Mouse (Mus musculus) frontal cortex, adult 2 months (tissue): ENCODE results near the gene Mepce. TPM values are rescaled to one million over a fixed set of nuclear protein-coding genes. Genes with fewer than 3 reads are reported as not detected.
A peak's percentile ranks its signal among the peaks of the same experiment; 100 is the strongest.
"Not testable (repeated sequence)": the region's sequence is repeated elsewhere in the genome, so short reads cannot be mapped to it uniquely, and the experiment has no call there.

Source experiments
- DNase-seq, 2 experiments: peaks; one replicate each; pipeline ENCODE4 v3.0.0; 2022; ENCODE audit warnings: low spot score in 1 of 2; ENCODE audit errors: extremely low spot score in 1 of 2
- polyA plus RNA-seq: library from polyadenylated mRNA; depleted of rRNA; stranded (reverse); fragments of >200 nt; gene quantifications from 2 replicates; pipeline ENCODE4 v1.2.3, GENCODE M21; 2012; rRNA removed

Mepce gene
- 39.1 and 42.6 TPM in 2 replicates for polyA plus RNA-seq

DNA sequence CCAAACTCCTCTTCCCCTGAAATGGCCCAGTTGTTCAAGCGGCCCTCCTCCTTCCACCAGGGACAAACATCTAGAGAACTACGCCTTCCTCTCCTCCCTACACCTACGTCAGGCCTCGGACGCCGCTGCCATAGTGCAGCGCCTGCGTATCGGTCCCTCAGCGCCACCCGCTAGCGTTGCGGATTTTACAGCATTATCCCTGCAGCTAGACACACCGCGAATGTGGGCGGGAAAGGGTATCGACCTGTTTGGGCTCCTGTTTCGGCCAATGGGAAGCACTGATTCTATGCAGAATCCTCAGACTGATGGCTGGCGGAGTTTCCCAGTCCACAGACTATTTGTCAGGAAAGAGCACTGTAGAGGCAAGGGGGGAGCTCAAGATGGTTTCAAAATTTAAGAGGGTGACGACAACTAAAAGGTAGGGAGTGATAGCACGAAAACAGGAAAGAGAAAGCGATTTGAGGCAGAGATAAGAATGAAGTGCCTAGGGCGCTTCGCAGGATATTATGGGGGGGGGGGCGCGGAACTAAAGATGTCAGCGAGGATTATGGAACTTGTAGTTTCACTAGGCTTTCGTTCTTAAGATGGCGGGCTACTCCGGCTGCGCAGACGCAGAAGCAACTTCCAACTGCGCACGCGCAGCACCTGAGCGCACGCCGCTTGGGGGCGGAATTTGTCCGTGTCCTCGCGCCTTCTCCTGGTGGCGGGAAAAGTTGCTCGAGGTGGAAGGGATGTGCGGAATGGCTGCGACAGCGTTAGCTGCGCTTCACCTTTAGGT, at the start of gene Mepce, which contains the start of gene Zcwpw1:
TSS of gene Mepce (minus strand) at position 505 of the 778 bp plus-strand sequence.
TSS of gene Zcwpw1 (plus strand) at position 648 of the 778 bp plus-strand sequence.
- peak; percentile 90 to 98 for DNase-seq

DNA sequence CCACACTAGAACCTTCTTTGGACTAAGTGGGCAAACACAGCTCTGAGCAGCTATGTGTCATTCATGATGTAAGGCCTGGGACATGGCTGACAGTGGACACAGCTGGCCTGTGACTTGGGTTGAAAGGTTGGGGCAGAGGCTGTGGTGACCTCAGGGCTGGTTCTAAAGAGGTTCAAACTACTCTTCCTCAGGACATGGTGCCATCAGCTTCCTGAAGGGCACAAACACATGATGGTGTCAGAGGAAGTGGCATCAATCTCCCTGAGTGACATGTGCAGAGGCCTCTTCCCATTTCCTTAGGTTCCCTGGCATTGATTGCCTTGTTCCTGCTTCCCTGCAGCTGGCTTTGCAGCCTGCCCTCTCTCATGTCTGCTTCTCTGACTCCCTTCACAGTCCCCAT, 49.7 kb upstream of the Mepce start:
- not testable (repeated sequence) for DNase-seq

DNA sequence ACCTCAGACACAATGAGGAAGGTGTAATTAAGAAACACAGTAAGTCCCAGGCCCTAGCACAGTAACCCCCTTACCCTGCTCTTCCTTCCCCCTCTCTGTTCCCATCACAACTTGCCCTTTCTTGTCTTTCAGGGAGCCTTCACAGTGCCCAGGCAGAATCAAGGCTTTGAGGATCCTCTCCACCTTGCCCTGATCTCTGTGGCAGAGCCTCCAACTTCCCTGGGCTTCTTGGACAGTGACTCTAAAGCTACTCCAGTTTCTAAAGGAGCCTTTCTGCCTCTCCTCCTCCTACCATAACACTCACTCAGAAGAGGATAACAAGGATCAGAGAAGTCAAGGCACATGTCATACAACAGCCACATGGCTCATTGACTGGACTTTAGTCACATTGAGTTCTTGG, 49.2 kb upstream of the Mepce start:
- no peak for DNase-seq

DNA sequence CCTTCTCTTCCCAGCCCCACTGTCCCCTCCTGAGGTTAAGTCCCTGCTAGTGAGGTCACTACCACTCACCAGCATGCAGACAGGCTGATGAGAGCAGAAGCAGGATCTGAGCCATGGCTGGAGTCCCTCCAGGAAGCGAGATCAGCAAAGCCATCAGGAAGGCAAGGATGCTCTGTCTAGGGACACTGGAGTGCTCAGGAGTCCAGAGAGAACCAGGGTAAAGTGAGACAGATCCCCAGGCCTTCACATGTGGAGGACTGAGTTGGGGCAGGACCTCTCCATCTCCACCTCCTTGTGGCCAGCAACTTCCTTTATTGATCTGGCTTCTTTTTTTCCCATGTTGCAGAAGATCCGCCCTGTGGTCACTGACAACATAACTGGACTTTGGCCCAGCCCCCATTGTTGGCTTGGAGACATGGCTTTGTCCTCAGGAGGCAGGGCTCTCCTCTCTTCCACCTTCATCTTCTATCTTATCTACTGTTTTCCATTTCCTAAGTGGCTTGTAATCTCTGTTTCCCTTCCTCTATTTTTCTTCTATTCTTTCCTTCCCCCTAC, 48.6 kb upstream of the Mepce start, which contains the start of gene Pilra:
TSS of gene Pilra (minus strand) at position 316 of the 555 bp plus-strand sequence.
- DNase-seq = not testable (repeated sequence)

DNA sequence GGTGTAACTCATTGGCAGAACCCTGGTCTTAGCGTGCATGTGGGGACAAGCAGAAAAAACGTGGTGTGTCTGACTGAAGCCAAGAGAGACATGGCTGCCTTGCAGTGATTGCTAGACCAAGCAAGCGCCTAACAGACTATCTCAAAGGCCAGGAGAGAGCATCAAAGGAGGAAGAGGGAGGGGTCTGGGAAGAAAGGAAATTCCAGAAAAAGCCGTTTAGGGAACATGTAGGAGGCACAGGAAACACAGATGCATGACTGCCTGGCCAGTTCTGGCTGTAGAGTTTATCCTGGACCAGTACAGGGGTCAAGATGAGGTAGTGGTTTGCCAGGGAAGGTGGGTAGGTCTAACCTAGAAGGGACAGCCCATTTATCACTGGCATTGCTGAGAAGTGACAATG, 46.0 kb upstream of the Mepce start:
- DNase-seq = no peak

DNA sequence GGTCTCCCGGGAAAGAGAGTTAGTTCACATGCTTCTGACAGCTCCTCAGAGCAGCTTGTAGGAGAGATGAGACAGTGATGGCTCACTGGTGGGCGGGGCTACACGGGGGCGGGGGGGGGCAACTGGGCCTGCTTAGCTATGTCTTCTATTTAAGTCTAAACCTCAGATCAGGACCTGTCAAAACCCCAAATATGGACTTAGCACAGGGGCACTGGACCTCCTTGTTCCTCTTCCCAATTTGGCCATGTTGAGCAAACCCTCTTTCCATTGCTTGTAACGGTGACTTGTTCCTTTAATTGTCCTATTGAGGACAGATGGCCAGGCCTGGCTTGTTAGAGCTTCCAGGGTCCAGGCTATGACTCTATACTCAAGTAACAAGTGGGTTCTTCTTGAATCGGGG, 44.1 kb upstream of the Mepce start:
- DNase-seq = no peak

DNA sequence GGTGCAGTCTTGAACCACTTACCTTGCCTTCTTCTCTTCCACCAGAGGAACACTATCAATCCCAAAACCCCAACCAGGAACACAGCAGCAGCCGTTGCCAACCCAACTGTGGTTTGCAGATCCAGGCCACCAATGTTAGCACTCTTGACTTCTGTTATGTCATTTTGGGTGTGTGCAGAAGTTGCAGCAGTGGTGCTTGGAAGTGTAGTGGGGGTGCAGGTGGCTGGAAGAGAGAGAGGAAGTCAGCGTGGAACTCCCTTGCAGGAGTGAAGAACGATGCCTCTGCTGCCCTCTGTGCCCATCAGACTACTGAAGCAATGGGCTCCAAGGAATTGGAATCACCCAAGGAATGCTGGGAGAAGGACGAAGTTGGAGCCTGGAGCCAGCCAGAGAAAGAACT, 43.7 kb upstream of the Mepce start:
- DNase-seq = no peak

DNA sequence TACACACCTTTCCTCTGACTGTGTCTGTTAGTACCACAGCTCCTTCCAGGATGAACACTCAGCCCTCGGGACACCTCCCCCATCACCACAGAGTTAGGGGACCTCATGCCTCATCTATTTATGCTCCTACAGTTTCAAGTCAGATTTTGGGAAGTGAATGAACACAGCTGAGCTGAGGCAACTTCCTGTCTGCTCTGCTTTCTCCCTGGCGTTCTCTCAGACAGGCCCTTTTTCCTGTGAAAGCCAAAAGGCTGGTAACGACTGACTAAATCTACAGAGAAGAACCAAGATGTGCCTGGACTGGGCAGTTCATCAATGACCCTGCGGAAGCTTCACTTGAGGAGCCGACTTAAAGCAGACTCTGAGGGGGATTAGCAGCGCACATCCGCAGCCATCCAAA, 42.8 kb upstream of the Mepce start:
- DNase-seq = no peak

DNA sequence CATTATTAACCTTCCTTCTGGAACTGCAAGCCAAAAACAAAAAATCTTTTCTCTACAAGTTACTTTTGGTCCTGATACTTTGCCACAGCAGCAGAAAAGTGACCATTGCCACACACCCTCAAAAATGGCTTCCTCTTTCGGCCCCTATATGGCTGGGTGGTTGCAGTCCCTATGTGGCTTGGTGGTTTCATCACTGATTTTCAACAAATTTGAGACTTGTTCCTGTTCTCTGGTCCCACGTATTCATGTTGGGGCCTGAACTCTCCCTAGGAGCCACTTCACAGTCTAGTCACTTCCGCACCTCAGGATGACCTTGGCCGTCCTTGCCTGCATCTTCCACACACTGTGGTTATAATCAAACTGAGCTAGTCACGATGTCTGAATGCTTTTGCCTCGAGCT, 41.2 kb upstream of the Mepce start:
- no peak for DNase-seq

DNA sequence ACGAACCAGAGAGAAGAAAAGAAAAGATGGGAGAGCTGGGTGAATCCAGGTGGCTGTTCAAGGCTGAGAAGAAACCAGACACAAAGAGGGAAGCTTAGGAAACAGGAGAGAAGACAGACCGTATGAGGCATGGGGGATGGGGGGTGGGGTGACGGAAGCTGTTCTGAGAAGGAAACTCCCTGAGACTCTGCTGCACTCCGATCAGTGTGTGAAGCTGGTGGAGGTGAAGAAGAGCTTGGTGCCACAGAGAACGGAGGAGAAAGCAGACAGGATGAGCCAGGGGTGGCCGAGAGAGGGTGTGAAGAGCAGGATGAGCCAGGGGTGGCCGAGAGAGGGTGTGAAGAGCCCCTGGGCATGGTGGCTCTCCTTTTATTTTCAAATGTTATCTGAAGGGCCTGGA, 39.0 kb upstream of the Mepce start:
- no peak for DNase-seq

DNA sequence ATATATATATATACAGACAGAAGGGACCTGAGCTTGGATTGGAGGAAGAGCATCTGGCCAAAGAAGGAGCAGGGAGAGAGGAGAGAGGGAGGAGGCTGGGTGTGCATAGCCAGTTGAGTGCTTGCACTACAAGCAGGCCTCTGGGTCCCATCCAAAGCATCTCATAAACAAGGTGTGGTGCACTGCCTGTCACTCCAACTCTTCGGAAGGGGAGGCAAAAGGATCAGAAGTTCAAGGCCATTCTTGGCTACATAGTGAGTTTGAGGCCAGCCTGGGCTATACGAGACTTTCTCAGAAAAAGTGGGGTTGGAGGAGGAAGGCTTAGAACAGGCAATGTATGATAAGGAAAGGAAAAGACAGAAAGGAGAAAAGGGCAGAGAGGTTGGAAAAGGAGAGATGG, 38.5 kb upstream of the Mepce start:
- no peak for DNase-seq

DNA sequence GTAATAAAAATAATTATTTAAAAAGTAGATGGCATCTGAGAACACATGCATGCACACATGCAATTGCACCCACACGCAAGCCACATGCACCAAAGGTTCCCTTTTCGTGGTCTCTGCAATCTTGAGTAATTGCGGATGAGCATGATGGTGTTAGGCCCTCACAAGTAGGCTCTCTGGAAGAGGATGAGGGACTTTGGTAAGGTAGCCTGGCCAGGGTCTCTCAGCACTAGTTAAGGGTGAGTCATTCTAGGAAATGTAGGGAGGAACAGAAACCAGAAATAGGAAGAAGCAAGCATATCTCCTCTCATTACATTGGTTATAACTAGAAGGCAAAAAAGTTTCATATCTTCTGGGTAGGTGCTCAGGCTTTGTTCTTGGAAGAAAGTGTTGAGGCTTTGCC, 37.6 kb upstream of the Mepce start:
- DNase-seq = no peak

DNA sequence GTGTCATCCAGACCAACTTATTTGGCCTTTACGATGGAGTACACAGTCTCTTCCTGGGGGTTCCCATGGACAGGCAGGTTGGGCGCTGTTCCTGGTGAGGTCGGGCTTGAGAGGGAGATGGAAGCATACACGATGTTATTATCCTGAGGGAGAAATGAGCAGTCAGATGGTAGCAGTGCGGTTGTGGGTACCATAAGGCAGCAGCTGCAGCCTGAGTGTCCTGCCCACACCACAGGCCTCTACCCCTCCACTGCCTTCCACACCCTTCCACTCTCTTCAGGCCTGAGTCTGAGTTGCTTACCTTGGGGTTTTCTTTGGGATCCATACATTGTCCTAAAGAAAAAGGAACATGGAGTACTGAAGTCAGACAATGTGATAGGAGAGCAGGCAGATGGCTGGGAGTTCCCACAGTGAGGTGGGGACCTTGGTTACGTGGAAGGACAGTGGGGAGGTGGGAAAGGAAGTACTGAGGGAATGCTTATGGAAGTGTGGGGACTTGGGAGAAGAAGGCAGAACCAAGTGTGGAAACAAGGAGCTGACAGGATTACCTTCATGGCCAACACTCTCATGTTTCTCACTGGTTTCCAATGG, 36.1 kb upstream of the Mepce start:
- no peak for DNase-seq

DNA sequence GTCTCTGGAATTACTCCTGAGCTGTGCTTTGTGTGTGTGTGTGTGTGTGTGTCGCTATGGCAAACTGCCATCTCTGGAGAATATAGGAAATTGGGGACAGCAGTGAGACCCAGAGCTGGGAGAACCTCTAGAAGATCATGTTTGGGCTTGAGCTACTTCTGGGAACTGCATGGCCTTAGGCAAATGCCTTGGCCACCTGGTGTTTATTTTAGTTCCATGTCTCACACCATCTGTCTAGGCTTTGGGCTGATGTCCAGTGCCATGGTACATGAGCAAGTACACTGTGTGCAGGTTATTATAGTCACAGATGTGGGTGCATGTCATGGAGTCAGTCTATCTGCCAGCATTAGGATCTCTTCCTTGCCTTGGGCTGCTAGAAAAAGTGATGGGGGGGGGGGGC, 35.1 kb upstream of the Mepce start:
- DNase-seq = no peak

DNA sequence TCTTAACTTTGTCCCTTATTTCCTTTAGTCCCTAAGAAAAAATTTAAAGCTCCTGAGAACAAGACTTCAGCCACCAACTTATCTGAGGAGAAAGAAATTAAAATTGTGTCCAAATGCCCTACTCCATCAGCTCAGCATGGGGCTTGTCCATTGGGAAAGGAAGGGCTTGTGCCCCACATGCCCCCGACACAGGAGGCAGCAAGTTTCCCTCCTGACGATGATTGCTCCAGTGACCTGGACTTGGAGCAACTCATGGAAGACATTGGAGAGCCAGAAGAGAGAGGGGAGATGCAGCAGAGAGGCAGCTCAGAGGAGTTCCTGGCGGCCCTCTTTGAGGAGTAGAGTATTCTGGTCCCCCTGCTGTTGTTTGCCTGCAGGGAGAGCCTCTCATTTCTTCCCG, 34.7 kb upstream of the Mepce start:
- no peak for DNase-seq

DNA sequence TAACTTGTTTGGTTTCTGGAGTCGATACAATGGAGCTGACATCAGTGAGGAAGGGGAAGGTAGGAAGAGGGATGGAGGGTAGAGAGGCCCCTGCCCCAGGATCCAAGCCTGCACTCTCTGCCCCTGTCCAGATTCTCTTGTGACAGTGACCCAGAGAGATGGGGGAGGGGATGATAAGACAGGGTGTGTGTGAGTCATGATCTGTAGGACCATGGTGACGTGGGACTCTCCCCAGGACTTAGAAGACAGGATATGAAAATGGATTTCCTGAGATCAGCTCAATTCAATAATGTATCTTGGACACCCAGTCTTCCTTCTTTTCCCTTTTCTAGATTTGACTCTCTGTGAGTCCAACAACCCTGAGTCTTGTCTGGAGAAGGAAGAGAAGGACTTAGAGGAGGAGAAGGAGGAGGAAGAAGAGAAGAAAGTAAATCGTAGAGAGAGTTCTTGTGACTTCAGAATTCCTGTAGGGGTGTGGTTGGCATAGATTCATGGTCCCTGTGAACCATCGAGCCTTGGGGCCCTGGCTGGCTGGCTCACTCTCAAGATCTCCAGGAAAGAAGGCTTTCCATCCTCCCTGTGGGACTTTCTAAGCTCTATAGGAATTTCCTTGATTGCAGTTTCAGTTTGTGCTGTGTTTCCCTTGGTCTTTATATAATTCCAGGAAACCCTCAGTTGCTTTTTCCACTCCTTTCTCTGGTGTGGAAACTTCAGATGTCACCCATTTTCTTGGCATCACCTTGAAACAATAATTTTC, 30.2 kb upstream of the Mepce start:
- no peak for DNase-seq

DNA sequence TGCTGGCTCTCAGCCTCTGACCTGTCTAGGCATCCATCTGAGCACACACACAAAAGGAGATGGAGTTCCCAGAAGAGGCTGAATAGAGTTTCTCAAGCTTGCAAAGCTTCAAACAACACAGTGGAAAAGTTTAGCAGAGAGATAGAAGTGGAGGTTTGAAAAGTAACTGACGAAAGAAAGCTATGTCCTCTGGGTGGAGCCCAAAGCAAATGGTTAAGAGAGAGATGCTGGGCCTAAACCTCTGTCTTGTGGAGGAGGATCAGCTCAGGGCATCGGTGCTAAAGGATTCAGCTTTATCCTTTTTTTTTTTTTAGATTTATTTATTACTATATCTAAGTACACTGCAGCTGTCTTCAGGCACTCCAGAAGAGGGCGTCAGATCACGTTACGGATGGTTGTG, 20.9 kb upstream of the Mepce start:
- no peak for DNase-seq

DNA sequence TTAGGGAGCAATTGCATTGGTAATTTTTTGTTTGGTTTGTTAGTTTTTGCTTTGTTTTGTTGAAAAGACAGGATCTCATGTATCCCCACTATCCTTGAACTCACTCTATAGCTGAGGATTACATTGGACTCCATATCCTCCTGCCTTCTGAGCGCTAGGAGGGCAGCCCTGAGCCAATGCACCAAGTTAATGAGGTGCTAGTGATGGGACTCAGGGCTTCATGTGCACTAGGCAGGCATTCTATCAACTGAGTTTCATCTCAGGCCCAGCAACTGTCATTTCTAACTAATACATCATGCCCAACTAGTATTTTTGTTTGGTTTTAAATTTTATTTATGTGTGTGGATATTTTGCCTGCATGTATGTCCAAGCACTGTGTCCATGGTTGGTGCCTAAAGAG, 18.7 kb upstream of the Mepce start:
- DNase-seq = no peak

DNA sequence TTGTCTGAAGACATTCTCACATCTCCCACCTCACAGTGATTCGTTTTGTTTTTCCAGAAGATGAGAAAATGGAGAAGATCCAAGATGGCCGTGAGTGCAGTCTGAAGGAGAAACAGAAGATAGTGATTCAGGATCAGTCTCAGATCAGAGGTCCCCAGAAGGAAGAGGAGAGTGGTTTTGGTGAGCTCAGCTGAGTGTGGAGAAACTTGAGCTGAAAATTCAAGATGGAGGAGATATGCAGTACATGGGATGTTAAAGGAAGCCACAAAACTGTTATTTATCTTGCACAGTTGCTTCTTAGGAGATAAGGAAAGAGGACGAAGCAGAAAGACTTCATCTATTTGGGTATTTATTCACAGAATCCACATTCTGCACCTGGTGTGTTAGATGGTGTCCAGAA, 13.5 kb upstream of the Mepce start:
- DNase-seq = no peak

DNA sequence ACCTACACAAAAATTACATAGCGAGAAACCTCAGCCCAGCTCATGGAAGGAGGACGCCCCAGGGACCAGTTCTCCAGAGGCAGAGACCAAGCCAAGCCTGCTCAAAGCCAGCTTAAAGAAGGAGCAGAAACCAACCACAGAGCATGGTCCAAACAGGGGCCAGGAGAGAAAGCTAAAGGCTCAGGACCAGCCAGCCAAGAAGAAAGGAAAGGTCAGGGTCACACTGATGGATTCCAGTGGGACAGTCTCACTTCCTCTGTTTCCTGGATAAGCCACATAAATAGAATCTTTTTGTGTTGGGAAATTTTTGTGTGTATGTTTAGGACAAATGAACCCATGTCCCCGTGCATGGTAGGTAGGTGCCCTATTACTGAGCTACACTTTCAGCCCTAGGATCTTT, 9.2 kb upstream of the Mepce start:
- DNase-seq = no peak

DNA sequence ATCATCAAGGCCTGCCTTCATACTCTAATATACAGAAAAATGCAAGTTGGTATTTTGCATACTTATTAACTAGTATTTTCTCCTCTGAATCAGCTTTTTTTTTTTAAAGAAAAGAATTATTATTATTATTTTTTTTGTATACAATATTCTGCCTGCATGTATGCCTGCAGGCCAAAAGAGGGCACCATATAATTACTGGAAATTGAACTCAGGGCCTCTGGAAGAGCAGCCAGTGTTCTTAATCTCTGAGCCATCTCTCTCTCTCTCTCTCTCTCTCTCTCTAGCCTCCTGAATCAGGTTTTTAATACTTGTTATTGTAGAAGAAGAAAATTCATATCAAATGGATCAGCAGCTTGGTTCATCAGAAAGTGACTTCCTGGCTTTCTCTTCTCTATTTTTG, 4.1 kb upstream of the Mepce start:
- no peak for DNase-seq
